Comparison of ENCODE assay signal across 13 mouse cellular contexts in genomic region chr13:40728626-40728990, GRCm38 (mm10). TPM values are rescaled to one million over a fixed set of nuclear protein-coding genes. Genes with fewer than 3 reads are reported as not detected.
DNase-seq lines count a peak whose midpoint lies in the region; ATAC-seq and TF ChIP-seq lines count a peak whose summit lies in the region.
"Had no signal": no experiment of that assay in that cellular context is flagged by ENCODE, and none has a peak within 500 bp of the region (broad histone marks: within the 10 kb centered on the region; RNA-seq: fewer than 3 reads in every experiment).

No protein-coding gene starts in this region.

- WGBS in intestine, embryonic 14.5 days = under 1% methylated on average over 15 of the region's 15 CpGs
- WGBS in intestine, embryonic 16.5 days = 2% methylated on average over 15 of the region's 15 CpGs
- WGBS in embryonic facial prominence, embryonic 12.5 days = under 1% methylated on average over 15 of the region's 15 CpGs
- WGBS in hindbrain, embryonic 16.5 days = 2% methylated on average over 15 of the region's 15 CpGs

- no peaks in the 10 kb centered on the region for H3K9me3 ChIP-seq in intestine, embryonic 14.5 days (ENCODE audit: control insufficient read depth, low read length)
- H3K9me3 ChIP-seq in intestine, embryonic 16.5 days (ENCODE audit: control insufficient read depth, low read length) = no peaks in the 10 kb centered on the region
- no peaks in the 10 kb centered on the region for H3K9me3 ChIP-seq in embryonic facial prominence, embryonic 12.5 days
- H3K9me3 ChIP-seq in hindbrain, embryonic 16.5 days (ENCODE audit: control insufficient read depth, low read length) = no peaks in the 10 kb centered on the region

- peak; percentile 62 for DNase-seq in intestine, embryonic 14.5 days (ENCODE audit: low spot score)
- DNase-seq in thymus, postnatal 10 days (ENCODE audit: low spot score in 2 of 2) = no peak
- no peak for DNase-seq in retina, postnatal 1 day
- DNase-seq: cerebellum, adult 18-20 months; layer of hippocampus, postnatal 36 days had no signal

- H3K9ac ChIP-seq in intestine, embryonic 14.5 days (ENCODE audit: low read length) = no peak overlapping the region
- H3K9ac ChIP-seq in intestine, embryonic 16.5 days (ENCODE audit: low read depth, low read length) = no peak overlapping the region
- H3K9ac ChIP-seq in embryonic facial prominence, embryonic 12.5 days = peak overlapping the region; percentile 55
- H3K9ac ChIP-seq in hindbrain, embryonic 16.5 days (ENCODE audit: low read depth, low read length) = peak overlapping the region; percentile 49

- no peak overlapping the region for H3K27ac ChIP-seq in intestine, embryonic 14.5 days (ENCODE audit: low read depth)
- H3K27ac ChIP-seq in intestine, embryonic 16.5 days (ENCODE audit: low read length) = no peak overlapping the region
- H3K27ac ChIP-seq in embryonic facial prominence, embryonic 12.5 days = peak overlapping the region; percentile 91
- H3K27ac ChIP-seq in hindbrain, embryonic 16.5 days (ENCODE audit: low read depth, low read length) = peak overlapping the region; percentile 62

- no peak overlapping the region for H3K4me2 ChIP-seq in intestine, embryonic 14.5 days (ENCODE audit: low read length)
- no peak overlapping the region for H3K4me2 ChIP-seq in intestine, embryonic 16.5 days (ENCODE audit: low read depth, low read length)
- H3K4me2 ChIP-seq in embryonic facial prominence, embryonic 12.5 days (replicated peaks) = peak overlapping the region; percentile 69
- H3K4me2 ChIP-seq in hindbrain, embryonic 16.5 days (ENCODE audit: low read length) = peak overlapping the region; percentile 27
- H3K4me2 ChIP-seq in myocyte (ENCODE audit: low read depth) = no peak overlapping the region

- no peaks in the 10 kb centered on the region for H3K79me2 ChIP-seq in myocyte (ENCODE audit: control insufficient read depth, insufficient read depth)

- H3K27me3 ChIP-seq in intestine, embryonic 14.5 days (replicated peaks; ENCODE audit: control insufficient read depth, insufficient read depth, low read length) = peaks cover 96% of the 10 kb centered on the region
- peaks cover 54% of the 10 kb centered on the region for H3K27me3 ChIP-seq in intestine, embryonic 16.5 days (replicated peaks; ENCODE audit: control insufficient read depth, insufficient read depth, low read length)
- H3K27me3 ChIP-seq in embryonic facial prominence, embryonic 12.5 days = peaks cover 47% of the 10 kb centered on the region
- H3K27me3 ChIP-seq in hindbrain, embryonic 16.5 days (replicated peaks; ENCODE audit: control insufficient read depth, insufficient read depth, low read length) = peaks cover 19% of the 10 kb centered on the region
- peaks cover 45% of the 10 kb centered on the region for H3K27me3 ChIP-seq in myocyte (ENCODE audit: control insufficient read depth, insufficient read depth, insufficient read length)
- H3K27me3 ChIP-seq: CH12.LX had no signal

- ATAC-seq in intestine, embryonic 14.5 days (replicated peaks; ENCODE audit: low FRiP score, low TSS enrichment, low read depth) = no peak
- ATAC-seq in intestine, embryonic 16.5 days = no peak
- ATAC-seq in embryonic facial prominence, embryonic 12.5 days (ENCODE audit: insufficient number of reproducible peaks, insufficient read depth, low FRiP score, low TSS enrichment) = no peak
- ATAC-seq in hindbrain, embryonic 16.5 days = no peak
- ATAC-seq in erythroblast, adult 5-6 weeks (replicated peaks; ENCODE audit: low FRiP score, poor library complexity, severe bottlenecking) = no peak
- ATAC-seq: activated CD4-positive, CD25-positive, alpha-beta regulatory T cell, adult 4 months; lung, postnatal 0 days had no signal

- H3K4me3 ChIP-seq in intestine, embryonic 14.5 days (ENCODE audit: low read depth, low read length) = 0 out of 2 replicates have a peak overlapping the region, but pooled peaks have one; percentile 45
- no peak overlapping the region for H3K4me3 ChIP-seq in intestine, embryonic 16.5 days (ENCODE audit: low read length)
- H3K4me3 ChIP-seq in embryonic facial prominence, embryonic 12.5 days = peak overlapping the region; percentile 53
- peak overlapping the region; percentile 51 for H3K4me3 ChIP-seq in hindbrain, embryonic 16.5 days (ENCODE audit: low read length)
- peak overlapping the region; percentile 28 for H3K4me3 ChIP-seq in myocyte

- H3K36me3 ChIP-seq in intestine, embryonic 14.5 days (ENCODE audit: control insufficient read depth, insufficient read depth, low read length) = no peaks in the 10 kb centered on the region
- no peaks in the 10 kb centered on the region for H3K36me3 ChIP-seq in intestine, embryonic 16.5 days (ENCODE audit: control insufficient read depth, insufficient read depth, low read length)
- H3K36me3 ChIP-seq in embryonic facial prominence, embryonic 12.5 days = no peaks in the 10 kb centered on the region
- H3K36me3 ChIP-seq in hindbrain, embryonic 16.5 days (ENCODE audit: control insufficient read depth, insufficient read depth, low read length) = no peaks in the 10 kb centered on the region
- H3K36me3 ChIP-seq in myocyte (ENCODE audit: control insufficient read depth, insufficient read depth) = no peaks in the 10 kb centered on the region

- H3ac ChIP-seq in myocyte (ENCODE audit: control insufficient read depth, insufficient read length) = no peak overlapping the region

- TF ChIP-seq POLR2A in myocyte (IDR thresholded peaks at IDR 0.05; ENCODE audit: insufficient read length, low read depth) = no peak

- peaks cover 10% of the 10 kb centered on the region; the same call in 1 of the 2 replicates for H3K4me1 ChIP-seq in intestine, embryonic 14.5 days (replicated peaks; ENCODE audit: control insufficient read depth, insufficient read depth, low read length)
- H3K4me1 ChIP-seq in intestine, embryonic 16.5 days (ENCODE audit: control insufficient read depth, insufficient read depth, low read length) = peaks cover 21% of the 10 kb centered on the region
- no peaks in the 10 kb centered on the region for H3K4me1 ChIP-seq in embryonic facial prominence, embryonic 12.5 days
- peaks cover 7% of the 10 kb centered on the region for H3K4me1 ChIP-seq in hindbrain, embryonic 16.5 days (ENCODE audit: control insufficient read depth, insufficient read depth, low read depth, low read length)

TF ChIP-seq in myocyte, 11 proteins besides CTCF, POLR2A, EP300 and RAD21:
- TF ChIP-seq POLR2AphosphoS2 (IDR thresholded peaks at IDR 0.05; ENCODE audit: insufficient read length, low read depth) (no peak), TCF12 (IDR thresholded peaks at IDR 0.05; ENCODE audit: insufficient read depth, poor library complexity, severe bottlenecking) (no peak), MYOG (IDR thresholded peaks at IDR 0.05; ENCODE audit: control insufficient read depth in 1 of 3, insufficient read depth in 1 of 3, insufficient read length in 2 of 3, low read depth in 2 of 3) (no peak), CEBPB (IDR thresholded peaks at IDR 0.05; ENCODE audit: insufficient read depth, poor library complexity, severe bottlenecking) (no peak), TCF3 (IDR thresholded peaks at IDR 0.05; ENCODE audit: insufficient read length, low read depth) (no peak), REST (IDR thresholded peaks at IDR 0.05; ENCODE audit: insufficient read depth, insufficient read length) (no peak), MAX (IDR thresholded peaks at IDR 0.05; ENCODE audit: low read depth) (no peak), USF1 (IDR thresholded peaks at IDR 0.05; ENCODE audit: low read depth) (no peak), SRF (IDR thresholded peaks at IDR 0.05; ENCODE audit: control insufficient read depth, insufficient read length, low read depth) (no peak), MYOD1 (IDR thresholded peaks at IDR 0.05; ENCODE audit: control insufficient read depth in 1 of 3, insufficient read length in 2 of 3, low read depth in 2 of 3) (no peak), E2F4 (IDR thresholded peaks at IDR 0.05; ENCODE audit: insufficient read depth) (no peak)

RNA-seq across cellular contexts. Expression of gene Tfap2a, which starts 9.6 kb away (rescaled TPM):
- polyA plus RNA-seq in intestine, embryonic 14.5 days (2014; fragmentation: Nextera tagmentation; extraction: Ambion mirVana) = 0.31 and 0.32 TPM in 2 replicates
- polyA plus RNA-seq in intestine, embryonic 16.5 days (2015; fragmentation: Nextera tagmentation; extraction: Ambion mirVana) = 0.16 and 0.24 TPM in 2 replicates
- polyA plus RNA-seq in embryonic facial prominence, embryonic 12.5 days (2016; fragmentation: Nextera tagmentation; extraction: Ambion mirVana) = 8.5 and 9.5 TPM in 2 replicates
- 8.4 and 9.0 TPM in 2 replicates for polyA plus RNA-seq in hindbrain, embryonic 16.5 days (2015; fragmentation: Nextera tagmentation; extraction: Ambion mirVana)
- polyA plus RNA-seq in myocyte (2012; fragmentation: generic; extraction: Trizol) = 0.36 TPM
- not detected in 2 replicates for total RNA-seq in erythroblast, adult 5-6 weeks (2015; ENCODE audit: low replicate concordance)
- not detected in 2 replicates for total RNA-seq in erythroblast, adult 5-6 weeks (2017; ENCODE audit: low replicate concordance)
- total RNA-seq: CH12.LX had no signal
- polyA plus RNA-seq: activated CD4-positive, CD25-positive, alpha-beta regulatory T cell, adult 4 months had no signal

Comparison
In these comparisons a context has a peak if more than half of its experiments do, and no peak if none do; other contexts are left out.
1. H3K27ac ChIP-seq: peak in embryonic facial prominence, embryonic 12.5 days (single experiment) and hindbrain, embryonic 16.5 days (single experiment); none in intestine, embryonic 14.5 days (single experiment) and intestine, embryonic 16.5 days (single experiment).
2. H3K4me2 ChIP-seq: peak in embryonic facial prominence, embryonic 12.5 days (single experiment) and hindbrain, embryonic 16.5 days (single experiment); none in intestine, embryonic 14.5 days (single experiment), intestine, embryonic 16.5 days (single experiment) and myocyte (single experiment).
3. H3K9ac ChIP-seq: peak in embryonic facial prominence, embryonic 12.5 days (single experiment) and hindbrain, embryonic 16.5 days (single experiment); none in intestine, embryonic 14.5 days (single experiment) and intestine, embryonic 16.5 days (single experiment).